Mouse (Mus musculus) T-helper 2 cell (primary cell): ENCODE data around the gene Fgb.

Experiments
- in situ Hi-C: fragments of 300-600 bp; cut with MboI, MseI; formaldehyde crosslinking; loops from one replicate; pipeline ENCODE4 v1.15.1; 2025; ENCODE audit warnings: high pct_unique_total_duplicates

Gene Fgb

GRCm38 (mm10) chr3:83049680-83050079 is at the start of gene Fgb:
Gene Fgb, minus strand, starts transcription at chr3:83049863.
- in situ Hi-C loops, result loop anchor here (5.0 to 25.0 kb wide), 3 partner anchors 42 to 1538 kb away; partner anchors contain the start of genes Arfip1, Fgg and Tigd4

- in situ Hi-C loops, result no loop called here
These were observed 49.5 kb upstream of the Fgb start for GRCm38 (mm10) chr3:83099139-83099538.

GRCm38 (mm10) chr3:83098546-83099034 is 48.9 kb upstream of the Fgb start:
- in situ Hi-C loops, result no loop called here

GRCm38 (mm10) chr3:83097586-83097985 is 47.9 kb upstream of the Fgb start:
- in situ Hi-C loops, result no loop called here

- in situ Hi-C loops, result loop anchor here (5.0 to 10.0 kb wide), 2 partner anchors 78 to 386 kb away; no protein-coding TSS in a partner anchor
These were observed 30.9 kb upstream of the Fgb start for GRCm38 (mm10) chr3:83080567-83081055.

- in situ Hi-C loops, result no loop called here
These were observed 26.9 kb upstream of the Fgb start for GRCm38 (mm10) chr3:83076563-83076962.

GRCm38 (mm10) chr3:83070231-83070630 is 20.6 kb upstream of the Fgb start:
- in situ Hi-C loops, result loop anchor here (25.0 kb wide), 1 partner anchor 1517 kb away; the partner anchor contains the start of genes Arfip1 and Tigd4

GRCm38 (mm10) chr3:83068869-83069268 is 19.2 kb upstream of the Fgb start:
- in situ Hi-C loops, result loop anchor here (25.0 kb wide), 1 partner anchor 1518 kb away; the partner anchor contains the start of genes Arfip1 and Tigd4

GRCm38 (mm10) chr3:83067920-83068319 is 18.3 kb upstream of the Fgb start:
- in situ Hi-C loops, result loop anchor here (25.0 kb wide), 1 partner anchor 1519 kb away; the partner anchor contains the start of genes Arfip1 and Tigd4

- in situ Hi-C loops, result loop anchor here (10.0 to 25.0 kb wide), 2 partner anchors 1108 to 1530 kb away; partner anchors contain the start of genes Arfip1 and Tigd4
These were observed 7.4 kb upstream of the Fgb start for GRCm38 (mm10) chr3:83057046-83057445.

- in situ Hi-C loops, result loop anchor here (10.0 to 25.0 kb wide), 2 partner anchors 1109 to 1532 kb away; partner anchors contain the start of genes Arfip1 and Tigd4
These were observed 5.8 kb upstream of the Fgb start, which contains the start of gene Plrg1 for GRCm38 (mm10) chr3:83055281-83056038. Gene Plrg1, plus strand, starts transcription at chr3:83055522.

- in situ Hi-C loops, result loop anchor here (10.0 to 25.0 kb wide), 2 partner anchors 1110 to 1533 kb away; partner anchors contain the start of genes Arfip1 and Tigd4
These were observed 5.1 kb upstream of the Fgb start for GRCm38 (mm10) chr3:83054759-83055158.

- in situ Hi-C loops, result loop anchor here (10.0 to 25.0 kb wide), 2 partner anchors 1111 to 1534 kb away; partner anchors contain the start of genes Arfip1 and Tigd4
These were observed 4.1 kb upstream of the Fgb start for GRCm38 (mm10) chr3:83053758-83054157.

GRCm38 (mm10) chr3:83053126-83053525 is 3.5 kb upstream of the Fgb start:
- in situ Hi-C loops, result loop anchor here (10.0 to 25.0 kb wide), 2 partner anchors 1112 to 1534 kb away; partner anchors contain the start of genes Arfip1 and Tigd4

- in situ Hi-C loops, result loop anchor here (10.0 to 25.0 kb wide), 2 partner anchors 1113 to 1535 kb away; partner anchors contain the start of genes Arfip1 and Tigd4
These were observed 2.4 kb upstream of the Fgb start for GRCm38 (mm10) chr3:83052102-83052501.

GRCm38 (mm10) chr3:83050661-83051060 is 998 bp upstream of the Fgb start:
- in situ Hi-C loops, result loop anchor here (10.0 to 25.0 kb wide), 2 partner anchors 1114 to 1537 kb away; partner anchors contain the start of genes Arfip1 and Tigd4

GRCm38 (mm10) chr3:83046649-83047048 is 3.0 kb downstream of the Fgb start:
- in situ Hi-C loops, result loop anchor here (5.0 kb wide), 1 partner anchor 39 kb away; the partner anchor contains the start of gene Fgg

GRCm38 (mm10) chr3:83042451-83042850 is 7.2 kb downstream of the Fgb start:
- in situ Hi-C loops, result loop anchor here (5.0 kb wide), 1 partner anchor 680 kb away; no protein-coding TSS in a partner anchor

GRCm38 (mm10) chr3:83039666-83040065 is 10.0 kb downstream of the Fgb start:
- in situ Hi-C loops, result loop anchor here (5.0 kb wide), 1 partner anchor 677 kb away; no protein-coding TSS in a partner anchor

- in situ Hi-C loops, result no loop called here
These were observed 10.8 kb downstream of the Fgb start for GRCm38 (mm10) chr3:83038865-83039264.

- in situ Hi-C loops, result no loop called here
These were observed 15.9 kb downstream of the Fgb start for GRCm38 (mm10) chr3:83033801-83034200.
